In genomic region chr8:61275463-61276356, GRCm38 (mm10) we compare ENCODE assay signal across 11 mouse cellular contexts. TPM values are rescaled to one million over a fixed set of nuclear protein-coding genes. Genes with fewer than 3 reads are reported as not detected.
DNase-seq lines count a peak whose midpoint lies in the region; ATAC-seq and TF ChIP-seq lines count a peak whose summit lies in the region.
"Had no signal": no experiment of that assay in that cellular context is flagged by ENCODE, and none has a peak within 500 bp of the region (broad histone marks: within the 10 kb centered on the region; RNA-seq: fewer than 3 reads in every experiment).

No protein-coding gene starts in this region.

- ATAC-seq in heart, postnatal 0 days (ENCODE audit: insufficient read depth, low read depth) = no peak
- ATAC-seq in inflammation-experienced regulatory T-cells, adult 6 months = peak; percentile 77
- no peak for ATAC-seq in limb, embryonic 12.5 days (ENCODE audit: insufficient number of reproducible peaks, insufficient read depth, low FRiP score, low TSS enrichment, low read depth)
- no peak for ATAC-seq in midbrain, embryonic 14.5 days (ENCODE audit: low FRiP score, low TSS enrichment)
- ATAC-seq: Patski had no signal

- H3K4me3 ChIP-seq in heart, postnatal 0 days (ENCODE audit: low read depth, low read length) = no peak overlapping the region
- no peak overlapping the region for H3K4me3 ChIP-seq in limb, embryonic 12.5 days (replicated peaks)
- no peak overlapping the region for H3K4me3 ChIP-seq in midbrain, embryonic 14.5 days (replicated peaks; ENCODE audit: low read depth, low read length)
- H3K4me3 ChIP-seq: midbrain, embryonic 13.5 days had no signal

- intact Hi-C loops in heart, postnatal 36 days (cut with DNase I) = no loop called here

- H3K27ac ChIP-seq in heart, postnatal 0 days (ENCODE audit: low read depth) = 0 out of 2 replicates have a peak overlapping the region, but pooled peaks have one; percentile 10
- peak overlapping the region; percentile 18; the same call in 1 of the 2 replicates for H3K27ac ChIP-seq in limb, embryonic 12.5 days
- H3K27ac ChIP-seq in midbrain, embryonic 14.5 days (replicated peaks; ENCODE audit: low read depth, low read length) = no peak overlapping the region
- H3K27ac ChIP-seq: midbrain, embryonic 13.5 days had no signal

- no peaks in the 10 kb centered on the region for H3K36me3 ChIP-seq in heart, postnatal 0 days (replicated peaks; ENCODE audit: control insufficient read depth, insufficient read depth, low read length)
- no peaks in the 10 kb centered on the region for H3K36me3 ChIP-seq in limb, embryonic 12.5 days
- no peaks in the 10 kb centered on the region for H3K36me3 ChIP-seq in midbrain, embryonic 14.5 days (ENCODE audit: control insufficient read depth, insufficient read depth, low read length)

- H3K4me1 ChIP-seq in heart, postnatal 0 days (ENCODE audit: control insufficient read depth, insufficient read depth) = peaks cover 26% of the 10 kb centered on the region
- peaks cover 34% of the 10 kb centered on the region for H3K4me1 ChIP-seq in limb, embryonic 12.5 days (replicated peaks)
- H3K4me1 ChIP-seq in midbrain, embryonic 14.5 days (ENCODE audit: control insufficient read depth, insufficient read depth, low read length) = peaks cover 11% of the 10 kb centered on the region

- 45% methylated on average over 11 of the region's 11 CpGs for WGBS in heart, postnatal 0 days
- 67% methylated on average over 11 of the region's 11 CpGs for WGBS in limb, embryonic 12.5 days
- WGBS in midbrain, embryonic 14.5 days = 79% methylated on average over 11 of the region's 11 CpGs

- no peaks in the 10 kb centered on the region for H3K27me3 ChIP-seq in heart, postnatal 0 days (ENCODE audit: control insufficient read depth, insufficient read depth, low read length)
- H3K27me3 ChIP-seq in limb, embryonic 12.5 days = no peaks in the 10 kb centered on the region
- no peaks in the 10 kb centered on the region for H3K27me3 ChIP-seq in midbrain, embryonic 14.5 days (ENCODE audit: control insufficient read depth, insufficient read depth, low read length)
- H3K27me3 ChIP-seq: midbrain, embryonic 13.5 days; Patski had no signal

- no peak for TF ChIP-seq CTCF in heart, postnatal 0 days (IDR thresholded peaks at IDR 0.05; ENCODE audit: low read depth)

- no peak overlapping the region for H3K4me2 ChIP-seq in heart, postnatal 0 days (ENCODE audit: low read depth, low read length)
- H3K4me2 ChIP-seq in limb, embryonic 12.5 days = no peak overlapping the region
- no peak overlapping the region for H3K4me2 ChIP-seq in midbrain, embryonic 14.5 days (ENCODE audit: low read length)
- H3K4me2 ChIP-seq: midbrain, embryonic 13.5 days had no signal

- TF ChIP-seq EP300 in heart, postnatal 0 days (IDR thresholded peaks at IDR 0.05; ENCODE audit: low read depth) = no peak

- DNase-seq in heart, postnatal 0 days (ENCODE audit: low spot score) = peak; percentile 35
- DNase-seq in heart, postnatal 36 days = no peak
- peak; percentile 57 for DNase-seq in CD4-positive, CD25-positive, alpha-beta regulatory T cell, adult 2 months (ENCODE audit: low read depth, low spot score)
- DNase-seq in urinary bladder, adult 18-20 months (ENCODE audit: low spot score in 2 of 2) = no peak
- no peak for DNase-seq in layer of hippocampus, adult 18-20 months (ENCODE audit: low spot score in 2 of 2)
- no peak for DNase-seq in midbrain, embryonic 14.5 days
- DNase-seq: right cerebral cortex, adult 18-20 months had no signal

- H3K9me3 ChIP-seq in heart, postnatal 0 days (replicated peaks; ENCODE audit: control insufficient read depth, low read length) = no peaks in the 10 kb centered on the region
- no peaks in the 10 kb centered on the region for H3K9me3 ChIP-seq in limb, embryonic 12.5 days
- H3K9me3 ChIP-seq in midbrain, embryonic 14.5 days (ENCODE audit: control insufficient read depth, low read length) = no peaks in the 10 kb centered on the region
- H3K9me3 ChIP-seq: midbrain, embryonic 13.5 days had no signal

- no peak overlapping the region for H3K9ac ChIP-seq in heart, postnatal 0 days (replicated peaks; ENCODE audit: low read depth, low read length)
- no peak overlapping the region for H3K9ac ChIP-seq in limb, embryonic 12.5 days (replicated peaks)
- H3K9ac ChIP-seq in midbrain, embryonic 14.5 days (replicated peaks; ENCODE audit: low read length) = no peak overlapping the region
- H3K9ac ChIP-seq: midbrain, embryonic 13.5 days had no signal

RNA-seq across cellular contexts. Expression of gene Sh3rf1, which starts 52.0 kb away (rescaled TPM):
- 3.3 and 8.9 TPM in 2 replicates for total RNA-seq in heart, postnatal 0 days (2014; rRNA removed; ENCODE audit: low replicate concordance)
- polyA plus RNA-seq in heart, postnatal 0 days (2015; fragmentation: Nextera tagmentation; extraction: Ambion mirVana) = 2.4 and 2.7 TPM in 2 replicates
- 1 to 10 TPM; 5.7 to 6.5 TPM for total RNA-seq in heart, postnatal 36 days (2021)
- 1 to 10 TPM; 6.4 to 9.2 (median 6.4) TPM for polyA plus RNA-seq in inflammation-experienced regulatory T-cells, adult 6 months (2017; shearing (Covaris generic))
- 9.1 and 10.7 TPM in 2 replicates for polyA plus RNA-seq in limb, embryonic 12.5 days (2016; fragmentation: Nextera tagmentation; extraction: Ambion mirVana)
- total RNA-seq in layer of hippocampus, adult 18-20 months (2021) = 10 to 100 TPM; 64.7 to 72.7 TPM
- polyA plus RNA-seq in midbrain, embryonic 14.5 days (2014; fragmentation: Nextera tagmentation; extraction: Ambion mirVana) = 32.2 and 38.4 TPM in 2 replicates

Comparison
In these comparisons a context has a peak if more than half of its experiments do, and no peak if none do; other contexts are left out.
1. DNase-seq: peak in heart, postnatal 0 days (single experiment) and CD4-positive, CD25-positive, alpha-beta regulatory T cell, adult 2 months (single experiment); none in heart, postnatal 36 days (0 of 2), urinary bladder, adult 18-20 months (0 of 2), layer of hippocampus, adult 18-20 months (0 of 2) and midbrain, embryonic 14.5 days (single experiment).